Mouse (Mus musculus): ENCODE results near the gene Adat3.
A peak's percentile ranks its signal among the peaks of the same experiment; 100 is the strongest.

The Adat3 gene

GRCm38 (mm10) chr10:80653156-80653720, 50.6 kb downstream of the Adat3 start:
- DNase-seq (ENCODE audit: low spot score in 2 of 2): no peak

GRCm38 (mm10) chr10:80654866-80655265, 52.2 kb downstream of the Adat3 start:
- no peak for DNase-seq (ENCODE audit: low spot score in 2 of 2)

GRCm38 (mm10) chr10:80655406-80656129, 52.9 kb downstream of the Adat3 start:
- no peak for DNase-seq (ENCODE audit: low spot score in 2 of 2)

GRCm38 (mm10) chr10:80656130-80656862, 53.6 kb downstream of the Adat3 start:
- DNase-seq (ENCODE audit: low spot score in 2 of 2): peak; percentile 91 to 93

- DNase-seq (ENCODE audit: low spot score in 2 of 2): no peak
These were observed 54.4 kb downstream of the Adat3 start, which contains the start of gene Btbd2 for GRCm38 (mm10) chr10:80656863-80657623. Gene Btbd2, minus strand, starts transcription at chr10:80657071.

Measured in natural killer cell, adult 2 months (primary cell).